Mouse (Mus musculus) cerebellum, adult 2 months (tissue): ENCODE results near the gene Angptl4. TPM values are rescaled to one million over a fixed set of nuclear protein-coding genes. Genes with fewer than 3 reads are reported as not detected.

Experiments
- DNase-seq, 2 experiments: peaks; one replicate each; pipeline ENCODE4 v3.0.0; 2021
- H3K27ac ChIP-seq: fragments of 200-500 bp; 2 replicates; pipeline ENCODE4 v1.5.1; 2012; ENCODE audit warnings: low read length, control low read depth, inconsistent platforms; ENCODE audit not compliant: insufficient read depth
- H3K27me3 ChIP-seq: fragments of 200-500 bp; 2 replicates; pipeline ENCODE4 v1.6.1; 2012; ENCODE audit warnings: inconsistent platforms, mild to moderate bottlenecking, low read length, moderate library complexity; ENCODE audit not compliant: control insufficient read depth, insufficient read depth
- H3K4me1 ChIP-seq: fragments of 200-500 bp; 2 replicates; pipeline ENCODE4 v1.6.1; 2011; ENCODE audit warnings: low read length; ENCODE audit not compliant: control insufficient read depth, insufficient read depth
- H3K4me3 ChIP-seq: fragments of 200-500 bp; replicated peaks from 2 replicates; pipeline ENCODE3; 2011; ENCODE audit warnings: mild to moderate bottlenecking, low read depth, low read length, control low read depth; ENCODE audit not compliant: insufficient read depth
- CTCF ChIP-seq: fragments of 200-500 bp; IDR thresholded peaks from 2 replicates; pipeline ENCODE4 v1.5.1; 2011; ENCODE audit warnings: low read depth, mild to moderate bottlenecking, control low read depth, low read length, moderate library complexity, borderline replicate concordance; ENCODE audit not compliant: insufficient read depth
- POLR2A ChIP-seq: fragments of 200-500 bp; IDR thresholded peaks from 2 replicates; pipeline ENCODE4 v1.6.1; 2011; ENCODE audit warnings: low read length, control low read depth, borderline replicate concordance; ENCODE audit not compliant: insufficient read depth
- WGBS: fragments of 180-500 bp; shearing (Covaris S2); methylation state at CpG from one replicate; pipeline ENCODE4 v1.1.7; 2018; 5-methylcytosine and 5-hydroxymethylcytosine counted together
- polyA plus RNA-seq: library from polyadenylated mRNA; depleted of rRNA; stranded (reverse); fragments of >200 nt; gene quantifications from 2 replicates; pipeline ENCODE4 v1.2.3, GENCODE M21; 2012

Gene Angptl4
- polyA plus RNA-seq, 1 experiment, result 1.6 TPM

DNA sequence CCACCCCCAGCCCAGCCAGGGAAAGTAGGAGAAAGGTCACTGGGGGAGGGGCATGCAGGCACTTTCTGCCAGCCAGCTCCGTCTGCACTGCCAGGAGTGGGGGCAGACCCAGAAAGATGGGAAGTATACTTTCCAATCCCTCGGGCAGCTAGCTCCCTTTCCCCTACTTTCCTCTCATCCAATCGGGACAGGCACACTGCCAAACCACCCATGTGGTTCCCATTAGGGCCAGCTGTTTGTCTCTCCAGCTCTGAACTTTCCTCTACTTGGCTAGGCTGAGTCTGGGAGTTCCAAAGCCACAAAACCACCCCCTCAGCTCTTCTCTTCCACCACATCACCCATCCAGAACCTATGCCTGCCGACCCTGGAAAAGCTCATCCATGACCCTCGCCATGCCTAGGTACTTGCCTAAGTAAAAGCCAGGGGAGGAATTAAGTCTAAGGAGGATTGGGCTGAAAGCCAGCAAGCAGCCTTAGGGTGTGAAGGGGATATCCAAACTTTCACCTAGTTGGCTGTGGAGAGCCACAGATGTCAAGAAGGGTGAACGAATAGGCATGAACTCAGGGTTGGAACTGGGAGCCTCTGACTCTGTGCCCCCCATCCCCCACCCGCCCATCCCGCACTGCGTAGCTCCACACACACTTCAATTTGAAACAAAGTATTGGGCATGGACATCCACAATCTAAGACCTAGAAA is 2.2 kb downstream of the Angptl4 start:
- H3K4me3 ChIP-seq, result no peak overlapping the region

DNA sequence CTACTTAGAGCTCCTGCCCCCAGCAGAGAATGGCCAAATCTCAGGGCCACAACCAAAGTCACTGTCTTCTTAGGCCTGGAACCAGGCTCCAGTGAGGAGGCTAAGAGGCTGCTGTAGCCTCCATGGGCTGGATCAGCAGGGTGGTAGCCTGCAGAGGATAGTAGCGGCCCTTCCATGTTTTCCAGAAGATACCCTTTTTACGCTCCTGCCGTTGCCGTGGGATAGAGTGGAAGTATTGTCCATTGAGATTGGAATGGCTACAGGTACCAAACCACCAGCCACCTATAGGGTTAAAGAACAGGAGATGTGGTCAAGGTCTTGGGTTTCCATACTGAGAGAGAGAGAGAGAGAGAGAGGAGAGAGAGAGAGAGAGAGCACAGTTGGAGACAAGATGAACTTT is 6.3 kb downstream of the Angptl4 start:
- Histone ChIP-seq H3K4me3 (no peak overlapping the region), H3K4me1 (no peaks in the 10 kb centered on the region), H3K27me3 (no peaks in the 10 kb centered on the region), H3K27ac (no peak overlapping the region)
- 93% methylated on average over 4 of the region's 4 CpGs for whole genome bisulfite sequencing
- no peak for TF ChIP-seq CTCF
- TF ChIP-seq POLR2A, result no peak
- no peak for DNase-seq

More for the DNA sequence above, 2.2 kb downstream of the Angptl4 start:
- 6% methylated on average over 9 of the region's 9 CpGs for WGBS
- TF ChIP-seq CTCF, result no peak
- no peak for TF ChIP-seq POLR2A
- Histone ChIP-seq H3K27me3 (no peaks in the 10 kb centered on the region), H3K27ac (peak overlapping the region; percentile 53; the same call in 1 of the 2 replicates), H3K4me1 (no peaks in the 10 kb centered on the region)
- peak; percentile 51 to 64 for DNase-seq

DNA sequence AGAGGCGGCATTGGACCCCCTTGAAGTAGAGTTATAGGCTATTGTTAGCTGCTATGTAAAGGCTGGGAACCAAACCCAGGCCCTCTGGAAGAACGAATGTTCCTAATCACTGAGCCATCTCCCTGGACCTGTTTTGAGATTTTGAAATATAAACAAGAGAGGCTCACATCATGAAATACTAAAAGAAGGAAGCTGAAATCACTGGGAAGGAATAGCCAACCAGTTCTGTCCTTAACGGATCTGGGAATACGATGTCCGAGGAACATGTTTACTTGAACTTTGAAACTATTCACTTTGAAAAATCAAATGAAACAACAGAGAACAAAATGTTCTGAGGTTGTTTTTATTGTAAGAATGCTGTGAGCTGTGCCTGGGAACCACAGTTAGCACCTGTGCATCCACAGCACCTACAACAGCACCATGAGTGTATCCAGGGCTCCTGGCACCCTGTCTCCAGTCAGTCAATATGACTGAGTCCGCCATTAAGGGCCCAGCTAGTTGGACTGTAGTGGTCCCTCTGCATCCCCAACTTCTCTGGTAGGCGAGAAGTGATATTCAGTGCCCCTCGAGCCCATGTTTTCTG is 7.0 kb downstream of the Angptl4 start:
- no peaks in the 10 kb centered on the region for H3K27me3 ChIP-seq
- DNase-seq, result no peak
- WGBS, result 84% methylated on average over 8 of the region's 8 CpGs
- no peak overlapping the region for H3K27ac ChIP-seq
- TF ChIP-seq POLR2A, result no peak
- no peak for TF ChIP-seq CTCF
- H3K4me1 ChIP-seq, result no peaks in the 10 kb centered on the region
- H3K4me3 ChIP-seq, result no peak overlapping the region

DNA sequence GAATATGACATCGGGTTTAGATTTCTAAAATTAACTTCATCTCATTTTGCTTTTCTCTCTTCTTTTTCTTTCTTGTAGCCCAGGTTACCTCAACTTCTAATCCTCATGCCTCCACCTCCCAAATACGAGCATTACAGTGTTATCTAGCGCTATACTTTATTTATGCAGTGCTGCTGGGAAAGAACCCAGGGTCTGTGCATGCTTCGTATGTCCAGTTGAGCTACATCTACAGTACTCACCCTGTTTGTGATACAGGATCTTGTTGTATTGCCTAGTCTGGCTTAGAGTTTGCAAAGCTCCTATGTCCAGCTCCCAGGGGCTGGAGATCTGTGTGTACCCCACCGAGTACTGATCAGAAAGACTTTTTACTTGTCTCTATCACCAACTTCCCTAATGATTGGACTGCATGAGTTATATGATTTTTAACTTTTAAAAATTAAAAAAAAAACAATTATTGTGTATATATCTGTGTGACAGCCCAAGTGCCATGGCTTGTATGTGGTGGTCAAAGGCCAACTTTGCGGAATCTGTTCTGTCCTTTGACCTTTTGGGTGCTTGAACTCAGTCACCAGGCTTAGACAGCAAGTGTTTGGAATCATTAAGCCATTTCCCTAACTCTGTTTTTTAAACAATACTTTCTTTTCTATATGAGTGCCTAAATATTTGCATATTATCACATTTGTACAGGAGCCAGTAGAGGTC is 7.6 kb downstream of the Angptl4 start:
- Histone ChIP-seq H3K27me3 (no peaks in the 10 kb centered on the region), H3K4me1 (no peaks in the 10 kb centered on the region), H3K4me3 (no peak overlapping the region), H3K27ac (no peak overlapping the region)
- TF ChIP-seq CTCF (no peak), POLR2A (no peak)
- no peak for DNase-seq
- 90% methylated on average over 6 of the region's 6 CpGs for WGBS

DNA sequence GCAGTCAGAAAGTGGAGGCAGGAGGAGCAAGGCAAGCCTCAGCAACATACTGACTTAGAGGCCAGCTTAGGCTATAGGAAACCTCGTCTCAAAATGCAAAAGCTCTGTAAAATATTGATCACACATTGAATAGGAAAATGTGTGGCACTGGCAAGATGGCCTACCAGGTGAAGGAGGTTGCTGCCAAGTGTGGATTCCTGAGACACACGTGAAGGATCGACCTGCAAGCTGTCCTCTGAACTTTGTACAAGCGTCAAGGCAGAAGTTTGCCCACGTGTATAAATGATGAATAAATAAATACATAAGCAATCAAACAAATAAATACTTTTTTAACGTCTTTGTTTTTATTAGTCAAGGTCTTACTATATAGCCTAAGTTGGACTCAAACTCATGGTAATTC is 8.2 kb downstream of the Angptl4 start:
- Histone ChIP-seq H3K27me3 (no peaks in the 10 kb centered on the region), H3K27ac (no peak overlapping the region)
- 79% methylated on average over 6 of the region's 6 CpGs for WGBS

DNA sequence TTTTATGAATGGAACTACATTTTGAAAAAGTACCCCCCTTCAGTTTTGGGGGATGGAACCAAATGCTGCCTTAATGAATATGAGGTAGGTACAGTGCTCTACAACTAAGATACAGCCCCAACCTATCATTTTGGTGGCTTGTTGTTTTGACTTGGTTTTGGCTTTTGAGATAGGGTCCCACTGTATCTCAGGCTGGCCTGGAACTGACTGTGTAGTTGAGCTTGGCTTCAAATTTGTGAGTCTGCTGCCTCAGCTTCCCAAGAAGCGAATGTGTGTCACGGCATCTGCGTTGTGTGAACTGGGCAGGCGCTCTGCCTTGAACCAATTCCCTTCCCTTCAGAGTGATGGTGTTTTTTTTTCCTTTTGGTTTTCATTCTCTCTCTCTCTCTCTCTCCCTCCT is 10.0 kb downstream of the Angptl4 start:
- Histone ChIP-seq H3K27me3 (no peaks in the 10 kb centered on the region), H3K4me1 (no peaks in the 10 kb centered on the region), H3K4me3 (no peak overlapping the region), H3K27ac (no peak overlapping the region)
- WGBS, result 88% methylated on average over 4 of the region's 4 CpGs
- no peak for TF ChIP-seq CTCF
- no peak for TF ChIP-seq POLR2A
- no peak for DNase-seq

More for the DNA sequence above, 8.2 kb downstream of the Angptl4 start:
- no peak for DNase-seq
- Histone ChIP-seq H3K4me3 (no peak overlapping the region), H3K4me1 (no peaks in the 10 kb centered on the region)
- no peak for TF ChIP-seq POLR2A
- no peak for TF ChIP-seq CTCF

DNA sequence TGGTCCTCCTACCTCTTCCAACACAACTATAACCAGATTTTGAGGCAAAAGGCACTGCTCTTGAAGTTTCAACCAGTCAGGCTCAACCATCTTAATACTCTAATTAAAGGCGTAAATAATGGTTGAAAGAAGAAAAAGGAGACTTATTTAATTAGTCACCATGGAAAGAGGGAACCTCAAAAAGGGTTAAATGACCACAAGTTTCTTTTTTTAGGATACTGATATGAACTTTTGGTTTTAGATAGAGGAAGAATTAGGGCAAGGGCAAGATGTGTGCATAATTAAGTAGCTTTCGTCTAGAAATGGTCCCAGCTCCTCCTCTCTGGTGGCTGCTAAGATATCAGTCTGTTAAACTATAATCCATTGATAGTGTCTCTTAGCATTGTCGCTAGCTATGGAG is 15.2 kb downstream of the Angptl4 start:
- H3K27me3 ChIP-seq, result no peaks in the 10 kb centered on the region
- WGBS, result 77% methylated on average over 3 of the region's 3 CpGs
- H3K4me1 ChIP-seq, result no peaks in the 10 kb centered on the region
- TF ChIP-seq CTCF (no peak), POLR2A (no peak)
- no peak overlapping the region for H3K4me3 ChIP-seq
- no peak overlapping the region for H3K27ac ChIP-seq
- no peak for DNase-seq

DNA sequence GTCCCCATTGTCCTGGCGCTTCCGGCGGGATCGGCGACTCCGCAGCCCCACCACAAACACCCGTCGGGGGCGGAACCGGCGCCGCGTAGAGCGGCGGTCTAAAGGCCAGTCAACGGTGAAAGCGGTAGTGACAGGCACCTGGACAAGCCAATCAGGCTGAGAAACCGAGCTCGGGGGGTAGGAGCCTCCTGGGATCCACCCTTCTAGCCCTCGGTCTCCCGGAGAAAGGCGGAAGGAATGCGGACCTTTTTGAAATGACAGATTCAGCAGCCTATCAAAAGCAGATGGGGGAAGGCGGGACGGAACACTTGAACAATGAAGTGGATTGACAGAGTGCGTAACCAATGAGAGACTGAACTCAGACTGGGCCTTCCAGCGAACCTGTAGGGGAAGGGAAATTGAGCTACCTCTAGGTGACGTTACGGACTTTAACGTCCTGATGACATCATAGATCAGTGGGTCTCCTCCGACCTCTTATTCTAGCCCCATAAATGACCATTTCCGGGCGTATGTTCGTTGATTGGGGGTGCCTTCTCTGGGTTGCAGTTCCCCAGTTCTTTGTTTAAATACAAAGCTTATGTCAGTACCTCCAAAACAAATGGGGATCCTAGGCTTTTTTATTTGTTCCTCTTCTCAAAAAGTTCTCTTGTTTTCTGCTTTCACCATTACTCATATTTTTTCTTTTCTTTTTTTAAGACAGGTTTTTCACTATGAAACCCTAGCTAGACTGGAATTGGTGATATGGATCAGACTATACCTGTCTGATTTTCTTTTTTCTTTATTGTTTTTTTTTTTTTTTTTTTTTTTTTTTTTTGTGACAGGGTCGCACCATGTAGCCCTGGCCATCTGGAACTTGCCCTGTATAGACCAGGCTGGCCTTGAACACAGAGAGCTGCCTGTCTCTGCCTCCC is 21.1 kb downstream of the Angptl4 start, which contains the start of gene Rab11b:
Gene Rab11b (minus strand): TSS at position 276 of the 911 bp plus-strand sequence.
- 2% methylated on average over 35 of the region's 35 CpGs for WGBS
- TF ChIP-seq POLR2A (0 out of 2 replicates have a peak, but pooled peaks have one; percentile 55), CTCF (no peak)
- Histone ChIP-seq H3K27me3 (no peaks in the 10 kb centered on the region), H3K4me3 (peak within 1 kb of the TSS; percentile 70), H3K27ac (peak within 1 kb of the TSS; percentile 87), H3K4me1 (peaks cover 14% of the 10 kb centered on the region)
- peak; percentile 100 for DNase-seq
